ENCODE assay signal across 8 mouse cellular contexts in the genomic region with DNA sequence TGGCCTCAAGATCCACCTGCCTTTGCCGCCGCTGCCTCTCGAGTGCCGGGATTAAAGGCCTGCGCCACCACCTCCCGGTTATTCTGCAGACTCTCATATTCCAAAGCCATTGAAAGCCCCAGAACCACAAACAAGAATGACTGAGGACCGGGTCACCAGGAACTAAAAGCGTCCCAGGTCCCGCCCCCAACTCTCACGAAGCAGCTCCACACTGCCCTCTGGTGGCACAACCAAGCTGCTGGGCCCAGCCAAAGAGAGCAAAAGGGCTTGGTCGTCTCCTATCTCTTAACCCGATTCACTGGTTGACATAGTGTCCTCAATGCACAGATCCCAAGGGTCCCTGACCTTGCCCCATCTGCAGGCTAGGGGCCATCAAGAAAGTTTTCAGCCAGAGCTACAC. TPM values are rescaled to one million over a fixed set of nuclear protein-coding genes. Genes with fewer than 3 reads are reported as not detected.
DNase-seq lines count a peak whose midpoint lies in the region; ATAC-seq and TF ChIP-seq lines count a peak whose summit lies in the region.

No protein-coding gene starts in this region.

- peak; percentile 95 for TF ChIP-seq CTCF in bone marrow, adult 2 months (IDR thresholded peaks at IDR 0.05; ENCODE audit: control insufficient read depth, insufficient read depth, low read length)

- TF ChIP-seq POLR2A in bone marrow, adult 2 months (IDR thresholded peaks at IDR 0.05; ENCODE audit: borderline replicate concordance, control insufficient read depth, low read depth, low read length) = no peak

- 1% methylated on average over 12 of the region's 12 CpGs for WGBS in bone marrow, adult 2 months
- WGBS in embryonic facial prominence, embryonic 14.5 days = 0% methylated on average over 12 of the region's 12 CpGs
- 1% methylated on average over 12 of the region's 12 CpGs for WGBS in heart, embryonic 11.5 days (ENCODE audit: insufficient replicate concordance)
- 2% methylated on average over 12 of the region's 12 CpGs for WGBS in kidney, embryonic 14.5 days
- 2% methylated on average over 12 of the region's 12 CpGs for WGBS in limb, embryonic 15.5 days
- WGBS in midbrain, embryonic 16.5 days = under 1% methylated on average over 12 of the region's 12 CpGs

- peak overlapping the region; percentile 51 for H3K4me2 ChIP-seq in embryonic facial prominence, embryonic 14.5 days (ENCODE audit: low read depth, low read length)
- peak overlapping the region; percentile 77 for H3K4me2 ChIP-seq in heart, embryonic 11.5 days
- peak overlapping the region; percentile 54 for H3K4me2 ChIP-seq in kidney, embryonic 14.5 days (replicated peaks; ENCODE audit: low read depth, low read length)
- H3K4me2 ChIP-seq in limb, embryonic 15.5 days = peak overlapping the region; percentile 55
- H3K4me2 ChIP-seq in midbrain, embryonic 16.5 days (ENCODE audit: low read length) = peak overlapping the region; percentile 56

- H3K4me3 ChIP-seq in bone marrow, adult 2 months (replicated peaks; ENCODE audit: control insufficient read depth, low read depth, low read length) = peak overlapping the region; percentile 25
- peak overlapping the region; percentile 27 for H3K4me3 ChIP-seq in embryonic facial prominence, embryonic 14.5 days (ENCODE audit: low read depth, low read length)
- peak overlapping the region; percentile 36 for H3K4me3 ChIP-seq in heart, embryonic 11.5 days (ENCODE audit: low read depth, low read length)
- peak overlapping the region; percentile 29 for H3K4me3 ChIP-seq in kidney, embryonic 14.5 days (ENCODE audit: low read length)
- peak overlapping the region; percentile 29 for H3K4me3 ChIP-seq in limb, embryonic 15.5 days
- peak overlapping the region; percentile 27 for H3K4me3 ChIP-seq in midbrain, embryonic 16.5 days (ENCODE audit: low read depth, low read length)

- H3K27ac ChIP-seq in bone marrow, adult 2 months (ENCODE audit: control insufficient read depth, insufficient read depth, low read depth, low read length, poor library complexity) = no peak overlapping the region
- H3K27ac ChIP-seq in embryonic facial prominence, embryonic 14.5 days (replicated peaks; ENCODE audit: low read depth, low read length) = no peak overlapping the region
- H3K27ac ChIP-seq in heart, embryonic 11.5 days (ENCODE audit: low read depth, low read length) = no peak overlapping the region
- no peak overlapping the region for H3K27ac ChIP-seq in kidney, embryonic 14.5 days (ENCODE audit: low read depth, low read length)
- no peak overlapping the region for H3K27ac ChIP-seq in limb, embryonic 15.5 days
- H3K27ac ChIP-seq in midbrain, embryonic 16.5 days (ENCODE audit: low read length) = no peak overlapping the region

- H3K4me1 ChIP-seq in bone marrow, adult 2 months (ENCODE audit: control insufficient read depth, insufficient read depth, low read length) = no peaks in the 10 kb centered on the region
- H3K4me1 ChIP-seq in embryonic facial prominence, embryonic 14.5 days (ENCODE audit: control insufficient read depth, insufficient read depth, low read length) = peaks cover 8% of the 10 kb centered on the region
- peaks cover 29% of the 10 kb centered on the region for H3K4me1 ChIP-seq in heart, embryonic 11.5 days (ENCODE audit: control insufficient read depth, insufficient read depth, low read length)
- peaks cover 17% of the 10 kb centered on the region for H3K4me1 ChIP-seq in kidney, embryonic 14.5 days (ENCODE audit: control insufficient read depth, insufficient read depth, low read length)
- H3K4me1 ChIP-seq in limb, embryonic 15.5 days = peaks cover 39% of the 10 kb centered on the region
- peaks cover 15% of the 10 kb centered on the region for H3K4me1 ChIP-seq in midbrain, embryonic 16.5 days (ENCODE audit: control insufficient read depth, insufficient read depth, low read length)

- peak; percentile 86 for DNase-seq in 416B (ENCODE audit: low read depth)
- DNase-seq in embryonic facial prominence, embryonic 14.5 days (ENCODE audit: low spot score) = peak; percentile 85
- peak; percentile 73 to 92 for DNase-seq in spleen, adult 18-20 months

- no peaks in the 10 kb centered on the region for H3K9me3 ChIP-seq in embryonic facial prominence, embryonic 14.5 days (ENCODE audit: control insufficient read depth, low read length)
- no peaks in the 10 kb centered on the region for H3K9me3 ChIP-seq in heart, embryonic 11.5 days (replicated peaks; ENCODE audit: control insufficient read depth, low read length)
- no peaks in the 10 kb centered on the region for H3K9me3 ChIP-seq in kidney, embryonic 14.5 days (ENCODE audit: control insufficient read depth, low read length)
- H3K9me3 ChIP-seq in limb, embryonic 15.5 days = no peaks in the 10 kb centered on the region
- H3K9me3 ChIP-seq in midbrain, embryonic 16.5 days (replicated peaks; ENCODE audit: control insufficient read depth, low read length, poor library complexity, severe bottlenecking) = no peaks in the 10 kb centered on the region

- peaks cover 48% of the 10 kb centered on the region for H3K27me3 ChIP-seq in embryonic facial prominence, embryonic 14.5 days (replicated peaks; ENCODE audit: control insufficient read depth, insufficient read depth, low read length)
- peaks cover 48% of the 10 kb centered on the region for H3K27me3 ChIP-seq in heart, embryonic 11.5 days (ENCODE audit: control insufficient read depth, insufficient read depth, low read length)
- peaks cover 43% of the 10 kb centered on the region for H3K27me3 ChIP-seq in kidney, embryonic 14.5 days (ENCODE audit: control insufficient read depth, insufficient read depth, low read length)
- peaks cover 47% of the 10 kb centered on the region for H3K27me3 ChIP-seq in limb, embryonic 15.5 days
- H3K27me3 ChIP-seq in midbrain, embryonic 16.5 days (ENCODE audit: control insufficient read depth, insufficient read depth, low read depth, low read length) = peaks cover 30% of the 10 kb centered on the region

- no peak overlapping the region for H3K9ac ChIP-seq in embryonic facial prominence, embryonic 14.5 days (ENCODE audit: low read depth, low read length)
- H3K9ac ChIP-seq in heart, embryonic 11.5 days (ENCODE audit: low read depth, low read length) = 0 out of 2 replicates have a peak overlapping the region, but pooled peaks have one; percentile 34
- H3K9ac ChIP-seq in kidney, embryonic 14.5 days (ENCODE audit: low read depth, low read length) = no peak overlapping the region
- H3K9ac ChIP-seq in limb, embryonic 15.5 days = no peak overlapping the region
- no peak overlapping the region for H3K9ac ChIP-seq in midbrain, embryonic 16.5 days (ENCODE audit: low read depth, low read length)

- ATAC-seq in embryonic facial prominence, embryonic 14.5 days (ENCODE audit: low read depth) = no peak
- no peak for ATAC-seq in heart, embryonic 11.5 days (replicated peaks; ENCODE audit: insufficient number of reproducible peaks, low FRiP score, low TSS enrichment)
- ATAC-seq in kidney, embryonic 14.5 days (ENCODE audit: low FRiP score, low TSS enrichment) = peak; percentile 23; the same call in 1 of the 2 replicates
- ATAC-seq in limb, embryonic 15.5 days (ENCODE audit: insufficient number of reproducible peaks, low FRiP score, low TSS enrichment, low read depth) = no peak
- ATAC-seq in midbrain, embryonic 16.5 days = no peak

- H3K36me3 ChIP-seq in embryonic facial prominence, embryonic 14.5 days (ENCODE audit: control insufficient read depth, insufficient read depth, low read length) = no peaks in the 10 kb centered on the region
- no peaks in the 10 kb centered on the region for H3K36me3 ChIP-seq in heart, embryonic 11.5 days (ENCODE audit: control insufficient read depth, insufficient read depth, low read length)
- no peaks in the 10 kb centered on the region for H3K36me3 ChIP-seq in kidney, embryonic 14.5 days (ENCODE audit: control insufficient read depth, insufficient read depth, low read length)
- H3K36me3 ChIP-seq in limb, embryonic 15.5 days = no peaks in the 10 kb centered on the region
- no peaks in the 10 kb centered on the region for H3K36me3 ChIP-seq in midbrain, embryonic 16.5 days (ENCODE audit: control insufficient read depth, insufficient read depth, low read length)

RNA-seq across cellular contexts. Expression of a gene that starts 3.9 kb away (rescaled TPM):
- 3.9 TPM in 1 of 2 replicates, not detected in the other for polyA plus RNA-seq in bone marrow, adult 2 months (2011; ENCODE audit: insufficient read depth, insufficient read length, low replicate concordance, missing spikeins)
- polyA plus RNA-seq in embryonic facial prominence, embryonic 14.5 days (2014; fragmentation: Nextera tagmentation; extraction: Ambion mirVana) = 9.0 TPM in 2 replicates
- 0.94 and 1.4 TPM in 2 replicates for polyA plus RNA-seq in heart, embryonic 11.5 days (2014; fragmentation: Nextera tagmentation; extraction: Ambion mirVana)
- 1.4 and 1.6 TPM in 2 replicates for polyA plus RNA-seq in kidney, embryonic 14.5 days (2014; fragmentation: Nextera tagmentation; extraction: Ambion mirVana)
- polyA plus RNA-seq in limb, embryonic 15.5 days (2015; fragmentation: Nextera tagmentation; extraction: Ambion mirVana) = 3.7 and 4.0 TPM in 2 replicates
- 5.7 and 8.2 TPM in 2 replicates for polyA plus RNA-seq in midbrain, embryonic 16.5 days (2015; fragmentation: Nextera tagmentation; extraction: Ambion mirVana)

RNA-seq across cellular contexts. Expression of a gene that starts 14.5 kb away (rescaled TPM):
- not detected in 2 replicates for polyA plus RNA-seq in bone marrow, adult 2 months (2011; ENCODE audit: insufficient read depth, insufficient read length, low replicate concordance, missing spikeins)
- polyA plus RNA-seq in embryonic facial prominence, embryonic 14.5 days (2014; fragmentation: Nextera tagmentation; extraction: Ambion mirVana) = 1.4 and 2.8 TPM in 2 replicates
- polyA plus RNA-seq in heart, embryonic 11.5 days (2014; fragmentation: Nextera tagmentation; extraction: Ambion mirVana) = 0.47 and 0.83 TPM in 2 replicates
- polyA plus RNA-seq in kidney, embryonic 14.5 days (2014; fragmentation: Nextera tagmentation; extraction: Ambion mirVana) = 0.35 and 0.94 TPM in 2 replicates
- polyA plus RNA-seq in limb, embryonic 15.5 days (2015; fragmentation: Nextera tagmentation; extraction: Ambion mirVana) = 11.8 and 12.6 TPM in 2 replicates
- polyA plus RNA-seq in midbrain, embryonic 16.5 days (2015; fragmentation: Nextera tagmentation; extraction: Ambion mirVana) = 0.15 TPM in 2 replicates

RNA-seq across cellular contexts. Expression of a gene that starts 24.3 kb away (rescaled TPM):
- 1.2 TPM in 1 of 2 replicates, not detected in the other for polyA plus RNA-seq in bone marrow, adult 2 months (2011; ENCODE audit: insufficient read depth, insufficient read length, low replicate concordance, missing spikeins)
- 11.6 and 12.6 TPM in 2 replicates for polyA plus RNA-seq in embryonic facial prominence, embryonic 14.5 days (2014; fragmentation: Nextera tagmentation; extraction: Ambion mirVana)
- 0.77 and 0.80 TPM in 2 replicates for polyA plus RNA-seq in heart, embryonic 11.5 days (2014; fragmentation: Nextera tagmentation; extraction: Ambion mirVana)
- polyA plus RNA-seq in kidney, embryonic 14.5 days (2014; fragmentation: Nextera tagmentation; extraction: Ambion mirVana) = 15.3 and 21.4 TPM in 2 replicates
- 22.7 and 22.9 TPM in 2 replicates for polyA plus RNA-seq in limb, embryonic 15.5 days (2015; fragmentation: Nextera tagmentation; extraction: Ambion mirVana)
- polyA plus RNA-seq in midbrain, embryonic 16.5 days (2015; fragmentation: Nextera tagmentation; extraction: Ambion mirVana) = 0.61 and 0.69 TPM in 2 replicates

RNA-seq across cellular contexts. Expression of a gene that starts 51.4 kb away (rescaled TPM):
- polyA plus RNA-seq in bone marrow, adult 2 months (2011; ENCODE audit: insufficient read depth, insufficient read length, low replicate concordance, missing spikeins) = 84.4 and 84.5 TPM in 2 replicates
- polyA plus RNA-seq in embryonic facial prominence, embryonic 14.5 days (2014; fragmentation: Nextera tagmentation; extraction: Ambion mirVana) = 191 and 199 TPM in 2 replicates
- polyA plus RNA-seq in heart, embryonic 11.5 days (2014; fragmentation: Nextera tagmentation; extraction: Ambion mirVana) = 221 TPM in 2 replicates
- polyA plus RNA-seq in kidney, embryonic 14.5 days (2014; fragmentation: Nextera tagmentation; extraction: Ambion mirVana) = 285 and 287 TPM in 2 replicates
- 247 and 256 TPM in 2 replicates for polyA plus RNA-seq in limb, embryonic 15.5 days (2015; fragmentation: Nextera tagmentation; extraction: Ambion mirVana)
- 247 and 263 TPM in 2 replicates for polyA plus RNA-seq in midbrain, embryonic 16.5 days (2015; fragmentation: Nextera tagmentation; extraction: Ambion mirVana)

RNA-seq across cellular contexts. Expression of a gene that starts 58.7 kb away (rescaled TPM):
- polyA plus RNA-seq in bone marrow, adult 2 months (2011; ENCODE audit: insufficient read depth, insufficient read length, low replicate concordance, missing spikeins) = not detected in 2 replicates
- not detected in 2 replicates for polyA plus RNA-seq in embryonic facial prominence, embryonic 14.5 days (2014; fragmentation: Nextera tagmentation; extraction: Ambion mirVana)
- 9.6 and 11.0 TPM in 2 replicates for polyA plus RNA-seq in heart, embryonic 11.5 days (2014; fragmentation: Nextera tagmentation; extraction: Ambion mirVana)
- not detected in 2 replicates for polyA plus RNA-seq in kidney, embryonic 14.5 days (2014; fragmentation: Nextera tagmentation; extraction: Ambion mirVana)
- not detected in 2 replicates for polyA plus RNA-seq in limb, embryonic 15.5 days (2015; fragmentation: Nextera tagmentation; extraction: Ambion mirVana)
- polyA plus RNA-seq in midbrain, embryonic 16.5 days (2015; fragmentation: Nextera tagmentation; extraction: Ambion mirVana) = not detected in 2 replicates
